Mouse (Mus musculus): ENCODE data around the gene Phykpl. TPM values are rescaled to one million over a fixed set of nuclear protein-coding genes. Genes with fewer than 3 reads are reported as not detected.

Phykpl gene
- total and polyA plus RNA-seq, 2 experiments from 2014 or later, result 13.9 to 35.2 TPM

GRCm38 (mm10) chr11:51587059-51587458 is 2.5 kb downstream of the Phykpl start:
- Histone ChIP-seq H3K4me1 (ENCODE audit: control insufficient read depth, insufficient read depth) (peaks cover 25% of the 10 kb centered on the region), H3K9ac (replicated peaks; ENCODE audit: low read depth, low read length) (no peak overlapping the region), H3K4me2 (ENCODE audit: low read depth, low read length) (no peak overlapping the region), H3K9me3 (replicated peaks; ENCODE audit: control insufficient read depth, low read length) (no peaks in the 10 kb centered on the region), H3K27me3 (ENCODE audit: control insufficient read depth, insufficient read depth, low read length) (no peaks in the 10 kb centered on the region), H3K4me3 (ENCODE audit: low read depth, low read length) (no peak overlapping the region), H3K27ac (ENCODE audit: low read depth) (no peak overlapping the region), H3K36me3 (replicated peaks; ENCODE audit: control insufficient read depth, insufficient read depth, low read length) (peaks cover 56% of the 10 kb centered on the region)
- TF ChIP-seq EP300 (IDR thresholded peaks at IDR 0.05; ENCODE audit: low read depth) (no peak), CTCF (IDR thresholded peaks at IDR 0.05; ENCODE audit: low read depth) (no peak)
- 83% methylated on average over 1 of the region's 1 CpGs for WGBS
- ATAC-seq (ENCODE audit: insufficient read depth, low read depth), result no peak
- no peak for DNase-seq (ENCODE audit: low spot score)

- ATAC-seq (ENCODE audit: insufficient read depth, low read depth) (no peak), DNase-seq (ENCODE audit: low spot score) (no peak)
- Histone ChIP-seq H3K9ac (replicated peaks; ENCODE audit: low read depth, low read length) (no peak overlapping the region), H3K4me1 (ENCODE audit: control insufficient read depth, insufficient read depth) (peaks cover 17% of the 10 kb centered on the region), H3K36me3 (replicated peaks; ENCODE audit: control insufficient read depth, insufficient read depth, low read length) (peaks cover 74% of the 10 kb centered on the region), H3K27ac (ENCODE audit: low read depth) (no peak overlapping the region), H3K27me3 (ENCODE audit: control insufficient read depth, insufficient read depth, low read length) (no peaks in the 10 kb centered on the region), H3K4me3 (ENCODE audit: low read depth, low read length) (no peak overlapping the region), H3K4me2 (ENCODE audit: low read depth, low read length) (no peak overlapping the region), H3K9me3 (replicated peaks; ENCODE audit: control insufficient read depth, low read length) (no peaks in the 10 kb centered on the region)
- 98% methylated on average over 3 of the region's 3 CpGs for WGBS
- TF ChIP-seq EP300 (IDR thresholded peaks at IDR 0.05; ENCODE audit: low read depth), result no peak
- TF ChIP-seq CTCF (IDR thresholded peaks at IDR 0.05; ENCODE audit: low read depth), result no peak
Measured at GRCm38 (mm10) chr11:51588833-51589232, 4.3 kb downstream of the Phykpl start.

- ATAC-seq (ENCODE audit: insufficient read depth, low read depth), result no peak
- Histone ChIP-seq H3K4me3 (ENCODE audit: low read depth, low read length) (no peak overlapping the region), H3K9ac (replicated peaks; ENCODE audit: low read depth, low read length) (no peak overlapping the region), H3K4me1 (ENCODE audit: control insufficient read depth, insufficient read depth) (peaks cover 14% of the 10 kb centered on the region), H3K9me3 (replicated peaks; ENCODE audit: control insufficient read depth, low read length) (no peaks in the 10 kb centered on the region), H3K4me2 (ENCODE audit: low read depth, low read length) (no peak overlapping the region), H3K27ac (ENCODE audit: low read depth) (no peak overlapping the region), H3K27me3 (ENCODE audit: control insufficient read depth, insufficient read depth, low read length) (no peaks in the 10 kb centered on the region), H3K36me3 (replicated peaks; ENCODE audit: control insufficient read depth, insufficient read depth, low read length) (peaks cover 84% of the 10 kb centered on the region)
- TF ChIP-seq EP300 (IDR thresholded peaks at IDR 0.05; ENCODE audit: low read depth) (no peak), CTCF (IDR thresholded peaks at IDR 0.05; ENCODE audit: low read depth) (no peak)
- DNase-seq (ENCODE audit: low spot score), result no peak
Measured at GRCm38 (mm10) chr11:51590002-51590401, 5.4 kb downstream of the Phykpl start.

- 40% methylated on average over 7 of the region's 7 CpGs for WGBS
- Histone ChIP-seq H3K27me3 (ENCODE audit: control insufficient read depth, insufficient read depth, low read length) (no peaks in the 10 kb centered on the region), H3K4me3 (ENCODE audit: low read depth, low read length) (no peak overlapping the region), H3K36me3 (replicated peaks; ENCODE audit: control insufficient read depth, insufficient read depth, low read length) (peaks cover 96% of the 10 kb centered on the region), H3K27ac (ENCODE audit: low read depth) (no peak overlapping the region), H3K9ac (replicated peaks; ENCODE audit: low read depth, low read length) (no peak overlapping the region), H3K4me1 (ENCODE audit: control insufficient read depth, insufficient read depth) (0 out of 2 replicates have a peak, but pooled peaks cover 3% of the 10 kb centered on the region), H3K9me3 (replicated peaks; ENCODE audit: control insufficient read depth, low read length) (no peaks in the 10 kb centered on the region), H3K4me2 (ENCODE audit: low read depth, low read length) (no peak overlapping the region)
- TF ChIP-seq EP300 (IDR thresholded peaks at IDR 0.05; ENCODE audit: low read depth) (no peak), CTCF (IDR thresholded peaks at IDR 0.05; ENCODE audit: low read depth) (no peak)
- DNase-seq (ENCODE audit: low spot score) (no peak), ATAC-seq (ENCODE audit: insufficient read depth, low read depth) (no peak)
Measured at GRCm38 (mm10) chr11:51591168-51591567, 6.6 kb downstream of the Phykpl start.

- WGBS, result 83% methylated on average over 7 of the region's 7 CpGs
- no peak for DNase-seq (ENCODE audit: low spot score)
- Histone ChIP-seq H3K27me3 (ENCODE audit: control insufficient read depth, insufficient read depth, low read length) (no peaks in the 10 kb centered on the region), H3K4me2 (ENCODE audit: low read depth, low read length) (no peak overlapping the region), H3K9me3 (replicated peaks; ENCODE audit: control insufficient read depth, low read length) (no peaks in the 10 kb centered on the region), H3K27ac (ENCODE audit: low read depth) (no peak overlapping the region), H3K4me1 (ENCODE audit: control insufficient read depth, insufficient read depth) (0 out of 2 replicates have a peak, but pooled peaks cover 3% of the 10 kb centered on the region), H3K4me3 (ENCODE audit: low read depth, low read length) (no peak overlapping the region), H3K36me3 (replicated peaks; ENCODE audit: control insufficient read depth, insufficient read depth, low read length) (peaks cover 98% of the 10 kb centered on the region), H3K9ac (replicated peaks; ENCODE audit: low read depth, low read length) (no peak overlapping the region)
- ATAC-seq (ENCODE audit: insufficient read depth, low read depth), result no peak
- TF ChIP-seq CTCF (IDR thresholded peaks at IDR 0.05; ENCODE audit: low read depth) (no peak), EP300 (IDR thresholded peaks at IDR 0.05; ENCODE audit: low read depth) (no peak)
Measured at GRCm38 (mm10) chr11:51591915-51592314, 7.4 kb downstream of the Phykpl start.

GRCm38 (mm10) chr11:51593368-51593767 is 8.8 kb downstream of the Phykpl start:
- Histone ChIP-seq H3K9ac (replicated peaks; ENCODE audit: low read depth, low read length) (no peak overlapping the region), H3K9me3 (replicated peaks; ENCODE audit: control insufficient read depth, low read length) (no peaks in the 10 kb centered on the region), H3K27ac (ENCODE audit: low read depth) (no peak overlapping the region), H3K4me1 (ENCODE audit: control insufficient read depth, insufficient read depth) (no peaks in the 10 kb centered on the region), H3K36me3 (replicated peaks; ENCODE audit: control insufficient read depth, insufficient read depth, low read length) (peaks cover 98% of the 10 kb centered on the region), H3K4me3 (ENCODE audit: low read depth, low read length) (no peak overlapping the region), H3K27me3 (ENCODE audit: control insufficient read depth, insufficient read depth, low read length) (no peaks in the 10 kb centered on the region), H3K4me2 (ENCODE audit: low read depth, low read length) (no peak overlapping the region)
- 99% methylated on average over 4 of the region's 4 CpGs for WGBS
- DNase-seq (ENCODE audit: low spot score) (no peak), ATAC-seq (ENCODE audit: insufficient read depth, low read depth) (no peak)
- TF ChIP-seq CTCF (IDR thresholded peaks at IDR 0.05; ENCODE audit: low read depth) (no peak), EP300 (IDR thresholded peaks at IDR 0.05; ENCODE audit: low read depth) (no peak)

All from heart, postnatal 0 days (tissue).